Mouse (Mus musculus): ENCODE measurements around the gene Vmn1r4. TPM values are rescaled to one million over a fixed set of nuclear protein-coding genes. Genes with fewer than 3 reads are reported as not detected.

Vmn1r4 gene
- polyA plus RNA-seq, 1 experiment from 2014 or later: 0.10 TPM

DNA sequence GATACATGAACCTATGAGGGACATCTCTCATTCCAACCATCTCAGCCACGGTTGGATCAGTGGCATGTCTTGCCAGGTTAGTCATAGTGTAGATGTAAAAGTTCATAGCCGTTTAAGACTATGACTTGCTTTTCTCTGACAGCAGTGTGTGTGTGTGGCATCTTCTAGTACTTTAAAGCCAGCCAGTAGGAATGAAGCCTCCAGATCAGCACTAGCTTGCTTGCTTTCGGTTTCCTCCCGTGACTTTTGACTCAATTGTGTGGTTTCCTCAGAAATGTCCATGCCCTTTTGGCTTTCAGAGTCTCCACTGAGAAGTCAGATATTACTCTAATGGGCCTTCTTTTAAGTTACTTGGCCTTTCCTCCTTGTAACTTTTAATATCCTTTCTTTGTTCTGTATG, 10.6 kb downstream of the Vmn1r4 start:
- ChIA-PET POLR2A (no interaction called here), CTCF (no interaction called here)
- TF ChIP-seq CTCF (IDR thresholded peaks at IDR 0.05): no peak
- in situ Hi-C loops (cut with MboI; ENCODE audit: low pct_unique_long_range_greater_than_20kb): no loop called here
- H3K27me3 ChIP-seq: no peaks in the 10 kb centered on the region
- no peak for DNase-seq (ENCODE audit: low read depth, low spot score)
- no peak for ATAC-seq

DNA sequence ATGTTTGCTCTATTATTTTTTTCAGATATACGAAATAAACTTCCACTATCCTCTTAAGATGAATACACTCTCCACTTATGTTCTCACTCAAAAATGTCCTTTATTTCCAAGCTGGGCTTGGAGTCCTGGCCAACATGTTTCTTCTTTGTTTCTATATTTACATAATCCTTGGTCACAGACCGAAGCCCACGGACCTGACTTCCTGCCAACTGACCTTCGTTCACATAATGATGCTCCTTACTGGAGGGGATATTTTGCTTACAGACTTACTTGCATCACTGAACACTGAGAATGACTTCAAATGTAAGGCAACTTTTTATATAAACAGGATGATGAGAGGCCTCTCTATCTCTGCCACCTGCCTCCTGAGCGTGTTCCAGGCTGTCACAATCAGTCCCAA, 32.6 kb downstream of the Vmn1r4 start:
- ChIA-PET POLR2A (no interaction called here), CTCF (no interaction called here)
- peak; percentile 62 for ATAC-seq

DNA sequence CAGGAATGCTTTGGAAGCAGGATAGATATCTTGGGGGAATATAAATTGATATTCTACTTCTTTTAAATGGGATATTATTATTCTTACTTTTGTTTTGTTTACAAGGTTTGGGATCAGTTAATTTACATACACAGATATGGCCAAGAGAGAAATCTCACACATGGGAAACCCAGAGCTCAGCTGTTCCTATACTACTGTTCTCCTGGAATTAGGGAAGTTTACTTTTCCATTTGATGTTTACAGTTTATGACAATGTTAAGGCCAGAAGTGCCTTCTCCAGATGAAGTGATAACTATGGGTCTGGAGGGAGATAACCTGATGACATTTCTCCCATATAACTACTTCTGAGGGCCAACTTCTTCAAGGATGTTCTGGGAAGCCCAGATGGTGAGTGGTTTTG, 46.2 kb downstream of the Vmn1r4 start, which contains the start of gene Vmn1r5:
Vmn1r5 (plus strand) TSS at position 301 of the 400 bp plus-strand sequence.
- no peak for TF ChIP-seq CTCF (IDR thresholded peaks at IDR 0.05)
- ATAC-seq: no peak
- ChIA-PET CTCF (no interaction called here), POLR2A (no interaction called here)
- peaks cover 12% of the 10 kb centered on the region for H3K27me3 ChIP-seq
- in situ Hi-C loops (cut with MboI; ENCODE audit: low pct_unique_long_range_greater_than_20kb): no loop called here
- DNase-seq (ENCODE audit: low read depth, low spot score): no peak

More for the DNA sequence above, 32.6 kb downstream of the Vmn1r4 start:
- peaks cover 3% of the 10 kb centered on the region for H3K27me3 ChIP-seq
- peak; percentile 25 for DNase-seq (ENCODE audit: low read depth, low spot score)
- in situ Hi-C loops (cut with MboI; ENCODE audit: low pct_unique_long_range_greater_than_20kb): no loop called here
- no peak for TF ChIP-seq CTCF (IDR thresholded peaks at IDR 0.05)

DNA sequence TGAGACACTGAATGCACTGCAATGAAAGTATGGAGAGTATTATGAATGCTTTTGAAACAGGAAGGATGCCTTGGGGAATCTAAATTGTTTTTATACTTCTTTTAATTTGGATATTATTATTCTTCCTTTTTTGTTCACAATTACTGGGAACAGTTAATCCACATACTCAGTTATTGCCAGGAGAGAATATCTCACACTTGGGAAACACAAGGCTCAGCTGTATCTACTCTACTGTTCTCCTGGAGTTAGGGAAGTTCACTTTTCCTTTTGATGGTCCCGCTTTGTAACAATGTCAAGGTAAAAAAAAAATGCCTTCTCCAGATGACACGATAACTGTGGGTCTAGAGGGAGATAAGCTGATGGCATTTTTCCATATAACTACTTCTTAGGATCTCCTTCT, 73.1 kb downstream of the Vmn1r4 start, which contains the start of gene Vmn1r6:
Vmn1r6 (plus strand) TSS at position 301 of the 400 bp plus-strand sequence.
- in situ Hi-C loops (cut with MboI; ENCODE audit: low pct_unique_long_range_greater_than_20kb): no loop called here

More for the DNA sequence above, 73.1 kb downstream of the Vmn1r4 start, which contains the start of gene Vmn1r6:
- POLR2A ChIA-PET: no interaction called here
- ATAC-seq (no peak), DNase-seq (ENCODE audit: low read depth, low spot score) (no peak)
- no peak for TF ChIP-seq CTCF (IDR thresholded peaks at IDR 0.05)
- H3K27me3 ChIP-seq: peaks cover 30% of the 10 kb centered on the region
- CTCF ChIA-PET: no interaction called here

Other genes starting within 250 kb of the Vmn1r4 start
- gene Lsm5, start 219.3 kb upstream of the Vmn1r4 start, polyA plus RNA-seq (2021): 43.5 TPM
- gene Avl9, start 209.1 kb upstream of the Vmn1r4 start, polyA plus RNA-seq (2021): 21.1 TPM
- 27.7 TPM for gene Kbtbd2, start 126.2 kb upstream of the Vmn1r4 start, polyA plus RNA-seq (2021)
- gene Fkbp9, start 92.0 kb upstream of the Vmn1r4 start, polyA plus RNA-seq (2021): 169 TPM
- 37.3 TPM for gene Nt5c3, start 83 bp upstream of the Vmn1r4 start, polyA plus RNA-seq (2021)
- not detected for gene Vmn1r5, start 46.3 kb downstream of the Vmn1r4 start, polyA plus RNA-seq (2021)
- gene Vmn1r6, start 73.2 kb downstream of the Vmn1r4 start, polyA plus RNA-seq (2021): not detected
- not detected for gene Vmn1r7, start 101.3 kb downstream of the Vmn1r4 start, polyA plus RNA-seq (2021)
- not detected for gene Vmn1r8, start 108.3 kb downstream of the Vmn1r4 start, polyA plus RNA-seq (2021)
- gene Vmn1r9, start 142.8 kb downstream of the Vmn1r4 start, polyA plus RNA-seq (2021): not detected
- not detected for gene Vmn1r10, start 185.4 kb downstream of the Vmn1r4 start, polyA plus RNA-seq (2021)
- gene Vmn1r11, start 209.4 kb downstream of the Vmn1r4 start, polyA plus RNA-seq (2021): not detected
- not detected for gene Vmn1r12, start 232.9 kb downstream of the Vmn1r4 start, polyA plus RNA-seq (2021)

Data from Patski (cell line).